In genomic region chr9:121905556-121906185, GRCm38 (mm10) we compare ENCODE assay signal across 22 mouse cellular contexts. TPM values are rescaled to one million over a fixed set of nuclear protein-coding genes. Genes with fewer than 3 reads are reported as not detected.
DNase-seq lines count a peak whose midpoint lies in the region; ATAC-seq lines count a peak whose summit lies in the region.
"Had no signal": no experiment of that assay in that cellular context is flagged by ENCODE, and none has a peak within 500 bp of the region (broad histone marks: within the 10 kb centered on the region; RNA-seq: fewer than 3 reads in every experiment).

No protein-coding gene starts in this region.

- WGBS in heart, embryonic 12.5 days: 76% methylated on average over 4 of the region's 4 CpGs
- WGBS in forebrain, embryonic 16.5 days: 70% methylated on average over 4 of the region's 4 CpGs

- peak; percentile 76 for DNase-seq in heart, adult 11 months
- DNase-seq in ovary, adult 18-20 months (ENCODE audit: low spot score): peak; percentile 1
- DNase-seq in ovary, postnatal 14 days (ENCODE audit: low spot score): no peak
- DNase-seq in MN1 (ENCODE audit: low spot score): peak; percentile 23
- peak; percentile 49 to 53 for DNase-seq in left cerebral cortex, postnatal 36 days (ENCODE audit: low spot score in 2 of 2)
- DNase-seq in lung, postnatal 14 days: no peak
- DNase-seq: cerebellum, adult 11 months; gastrocnemius, adult 2 months; heart, postnatal 10 days; kidney, adult 9 months had no signal

- H3K9me3 ChIP-seq in heart, embryonic 12.5 days (replicated peaks): no peaks in the 10 kb centered on the region
- no peaks in the 10 kb centered on the region for H3K9me3 ChIP-seq in forebrain, embryonic 16.5 days (ENCODE audit: control insufficient read depth, low read length)
- H3K9me3 ChIP-seq: embryonic facial prominence, embryonic 13.5 days; forebrain, embryonic 10.5 days; hindbrain, embryonic 15.5 days had no signal

- H3K9ac ChIP-seq in heart, embryonic 12.5 days: no peak overlapping the region
- no peak overlapping the region for H3K9ac ChIP-seq in forebrain, embryonic 16.5 days (replicated peaks; ENCODE audit: low read depth, low read length)
- H3K9ac ChIP-seq: embryonic facial prominence, embryonic 13.5 days; hindbrain, embryonic 15.5 days had no signal

- no peak overlapping the region for H3K4me2 ChIP-seq in heart, embryonic 12.5 days
- H3K4me2 ChIP-seq in forebrain, embryonic 16.5 days (ENCODE audit: low read length): no peak overlapping the region
- H3K4me2 ChIP-seq: embryonic facial prominence, embryonic 13.5 days; hindbrain, embryonic 15.5 days had no signal

- H3K27me3 ChIP-seq in heart, embryonic 12.5 days (replicated peaks): 0 out of 2 replicates have a peak, but pooled peaks cover 3% of the 10 kb centered on the region
- no peaks in the 10 kb centered on the region for H3K27me3 ChIP-seq in forebrain, embryonic 16.5 days (replicated peaks; ENCODE audit: control insufficient read depth, insufficient read depth, low read length)
- H3K27me3 ChIP-seq: embryonic facial prominence, embryonic 13.5 days; hindbrain, embryonic 15.5 days had no signal

- H3K36me3 ChIP-seq in heart, embryonic 12.5 days: no peaks in the 10 kb centered on the region
- no peaks in the 10 kb centered on the region for H3K36me3 ChIP-seq in forebrain, embryonic 16.5 days (ENCODE audit: control insufficient read depth, insufficient read depth)
- H3K36me3 ChIP-seq: embryonic facial prominence, embryonic 13.5 days; forebrain, embryonic 10.5 days; hindbrain, embryonic 15.5 days had no signal

- H3K4me1 ChIP-seq in heart, embryonic 12.5 days (replicated peaks): peaks cover 8% of the 10 kb centered on the region; the same call in 1 of the 2 replicates
- no peaks in the 10 kb centered on the region for H3K4me1 ChIP-seq in forebrain, embryonic 16.5 days (replicated peaks; ENCODE audit: control insufficient read depth, insufficient read depth, low read length)
- H3K4me1 ChIP-seq: embryonic facial prominence, embryonic 13.5 days; forebrain, embryonic 10.5 days; hindbrain, embryonic 15.5 days had no signal

- intact Hi-C loops in left cerebral cortex, postnatal 36 days (cut with DNase I): no loop called here

- H3K27ac ChIP-seq in heart, embryonic 12.5 days (ENCODE audit: poor library complexity, severe bottlenecking): no peak overlapping the region
- no peak overlapping the region for H3K27ac ChIP-seq in forebrain, embryonic 16.5 days (ENCODE audit: low read length)
- H3K27ac ChIP-seq: embryonic facial prominence, embryonic 13.5 days; forebrain, embryonic 10.5 days; gastrocnemius, adult 2 months; heart, adult 2 months; hindbrain, embryonic 15.5 days had no signal

- no peak for ATAC-seq in heart, embryonic 12.5 days (ENCODE audit: insufficient number of reproducible peaks, low FRiP score)
- ATAC-seq in forebrain, embryonic 16.5 days: no peak
- ATAC-seq: CD4-positive, CD25-positive, alpha-beta regulatory T cell, adult 4 months; Patski had no signal

- no peak overlapping the region for H3K4me3 ChIP-seq in heart, embryonic 12.5 days
- no peak overlapping the region for H3K4me3 ChIP-seq in forebrain, embryonic 16.5 days (replicated peaks; ENCODE audit: low read length)
- H3K4me3 ChIP-seq: embryonic facial prominence, embryonic 13.5 days; forebrain, embryonic 10.5 days; gastrocnemius, adult 2 months; heart, adult 2 months; hindbrain, embryonic 15.5 days had no signal

RNA-seq across cellular contexts. Expression of gene Ackr2, which starts 7.5 kb away (rescaled TPM):
- 0.09 and 0.32 TPM in 2 replicates for polyA plus RNA-seq in heart, embryonic 12.5 days (2016; fragmentation: Nextera tagmentation; extraction: Ambion mirVana)
- total RNA-seq in left cerebral cortex, postnatal 36 days (2021): 1 to 10 TPM; 7.3 to 8.4 TPM
- polyA plus RNA-seq in forebrain, embryonic 16.5 days (2015; fragmentation: Nextera tagmentation; extraction: Ambion mirVana): 2.6 and 3.0 TPM in 2 replicates
- polyA plus RNA-seq: CD4-positive, CD25-positive, alpha-beta regulatory T cell, adult 4 months; embryonic facial prominence, embryonic 13.5 days; Patski had no signal

RNA-seq across cellular contexts. Expression of gene Cyp8b1, which starts 10.4 kb away (rescaled TPM):
- not detected in 2 replicates for polyA plus RNA-seq in heart, embryonic 12.5 days (2016; fragmentation: Nextera tagmentation; extraction: Ambion mirVana)
- not detected for total RNA-seq in left cerebral cortex, postnatal 36 days (2021)
- polyA plus RNA-seq in forebrain, embryonic 16.5 days (2015; fragmentation: Nextera tagmentation; extraction: Ambion mirVana): not detected in 2 replicates
- total RNA-seq: gastrocnemius, adult 2 months; heart, adult 2 months; heart, postnatal 10 days; layer of hippocampus, adult 8-10 months had no signal
- polyA plus RNA-seq: CD4-positive, CD25-positive, alpha-beta regulatory T cell, adult 4 months; embryonic facial prominence, embryonic 13.5 days; forebrain, embryonic 10.5 days; hindbrain, embryonic 15.5 days; limb, embryonic 11.5 days; lung, embryonic 16.5 days; Patski; testis, adult 2 months had no signal

RNA-seq across cellular contexts. Expression of gene Fam198a, which starts 45.1 kb away (rescaled TPM):
- polyA plus RNA-seq in heart, embryonic 12.5 days (2016; fragmentation: Nextera tagmentation; extraction: Ambion mirVana): 0.68 and 1.00 TPM in 2 replicates
- total RNA-seq in left cerebral cortex, postnatal 36 days (2021): 1 to 10 TPM; 5.2 to 5.4 TPM
- polyA plus RNA-seq in forebrain, embryonic 16.5 days (2015; fragmentation: Nextera tagmentation; extraction: Ambion mirVana): 1.6 and 1.8 TPM in 2 replicates

RNA-seq across cellular contexts. Expression of gene Higd1a, which starts 47.5 kb away (rescaled TPM):
- polyA plus RNA-seq in heart, embryonic 12.5 days (2016; fragmentation: Nextera tagmentation; extraction: Ambion mirVana): 237 and 257 TPM in 2 replicates
- total RNA-seq in left cerebral cortex, postnatal 36 days (2021): 10 to 100 TPM; 85.6 to 87.3 TPM
- polyA plus RNA-seq in forebrain, embryonic 16.5 days (2015; fragmentation: Nextera tagmentation; extraction: Ambion mirVana): 109 and 116 TPM in 2 replicates

Comparison
In these comparisons a context has a peak if more than half of its experiments do, and no peak if none do; other contexts are left out.
1. DNase-seq: peak in heart, adult 11 months (single experiment), ovary, adult 18-20 months (single experiment), MN1 (single experiment) and left cerebral cortex, postnatal 36 days (2 of 2); none in ovary, postnatal 14 days (single experiment) and lung, postnatal 14 days (single experiment).